Mouse (Mus musculus) lung, postnatal 4 days (tissue): ENCODE results near the gene Aebp2.
A peak's percentile ranks its signal among the peaks of the same experiment; 100 is the strongest.
"Not testable (repeated sequence)": the region's sequence is repeated elsewhere in the genome, so short reads cannot be mapped to it uniquely, and the experiment has no call there.

Experiments
- DNase-seq, 2 experiments: peaks; one replicate each; pipeline ENCODE4 v3.0.0; 2021

The Aebp2 gene

GRCm38 (mm10) chr6:140622391-140623225 lies at the start of gene Aebp2:
Gene Aebp2 (plus strand): TSS chr6:140622663.
- no peak for DNase-seq

DNA sequence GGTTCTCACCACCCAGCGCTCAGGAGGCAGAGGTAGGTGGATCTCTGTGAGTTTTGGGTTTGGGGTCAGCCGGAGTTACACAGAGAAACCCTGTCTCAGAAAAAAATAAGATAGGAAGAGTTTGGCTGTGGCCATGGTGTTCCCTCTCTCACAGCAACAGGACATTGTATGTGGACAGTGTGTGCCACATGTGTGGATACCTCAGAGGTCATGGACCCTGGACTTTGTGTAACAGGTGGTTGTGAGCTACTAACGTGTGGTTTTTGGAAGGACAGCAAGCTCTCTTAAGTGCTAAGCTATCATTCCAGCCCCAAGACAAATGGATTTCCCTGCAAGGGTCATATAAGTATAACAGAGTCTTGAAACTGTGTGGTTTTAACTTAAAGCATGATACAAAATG lies 47.5 kb upstream of the Aebp2 start:
- no peak for DNase-seq

DNA sequence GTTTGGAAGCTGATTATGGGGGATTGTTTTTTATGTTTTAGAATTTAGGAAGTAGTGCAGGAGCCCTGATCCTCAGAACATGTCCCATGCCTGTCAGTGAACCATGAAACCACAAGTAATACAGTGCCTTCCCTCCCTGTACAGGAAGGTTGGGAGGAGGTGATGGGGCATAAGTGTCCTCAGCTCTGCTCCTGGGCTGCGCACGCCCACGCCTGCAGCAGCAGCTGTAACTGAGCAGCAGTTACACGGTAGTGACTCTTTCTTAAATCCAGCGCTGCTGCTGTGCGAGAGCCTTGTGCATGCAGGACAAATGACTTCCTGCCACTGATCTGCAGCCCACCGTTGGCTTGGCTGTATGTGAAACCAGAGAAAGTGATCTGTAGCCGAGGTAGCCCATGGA lies 46.3 kb upstream of the Aebp2 start:
- DNase-seq, result no peak

- DNase-seq, result peak; percentile 32 to 54
These were observed 45.3 kb upstream of the Aebp2 start for GRCm38 (mm10) chr6:140576961-140577821.

GRCm38 (mm10) chr6:140577822-140578170 lies 44.7 kb upstream of the Aebp2 start:
- DNase-seq, result no peak

- DNase-seq, result not testable (repeated sequence)
These were observed 43.5 kb upstream of the Aebp2 start for GRCm38 (mm10) chr6:140578985-140579384.

GRCm38 (mm10) chr6:140580170-140580569 lies 42.3 kb upstream of the Aebp2 start:
- no peak for DNase-seq

DNA sequence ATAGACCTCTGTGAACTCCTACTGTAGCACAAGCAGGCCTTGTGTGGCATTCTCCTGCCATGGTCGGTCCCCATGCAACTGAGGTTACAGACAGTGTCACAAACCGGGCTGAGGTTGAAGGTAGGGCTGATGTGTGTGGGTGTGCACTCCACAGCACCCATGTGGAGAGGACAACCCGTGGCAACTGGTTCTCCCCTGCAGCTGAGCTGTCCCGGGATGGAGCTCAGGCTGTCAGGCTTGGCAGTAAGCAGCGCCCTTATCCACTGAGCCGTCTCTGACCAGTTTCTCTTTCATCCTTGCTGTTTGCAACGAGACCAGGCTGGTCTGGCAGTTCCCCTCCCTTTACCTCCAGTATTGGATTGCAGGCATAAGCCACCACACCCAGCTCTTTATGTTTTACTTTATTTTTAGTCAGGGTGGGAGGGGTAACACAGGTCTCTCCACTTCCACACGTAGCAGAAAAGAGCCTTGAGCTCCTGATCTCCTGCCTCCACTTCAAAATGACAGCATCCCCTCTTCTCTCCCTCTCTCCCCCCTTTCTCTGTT lies 35.7 kb upstream of the Aebp2 start:
- DNase-seq, result no peak

DNA sequence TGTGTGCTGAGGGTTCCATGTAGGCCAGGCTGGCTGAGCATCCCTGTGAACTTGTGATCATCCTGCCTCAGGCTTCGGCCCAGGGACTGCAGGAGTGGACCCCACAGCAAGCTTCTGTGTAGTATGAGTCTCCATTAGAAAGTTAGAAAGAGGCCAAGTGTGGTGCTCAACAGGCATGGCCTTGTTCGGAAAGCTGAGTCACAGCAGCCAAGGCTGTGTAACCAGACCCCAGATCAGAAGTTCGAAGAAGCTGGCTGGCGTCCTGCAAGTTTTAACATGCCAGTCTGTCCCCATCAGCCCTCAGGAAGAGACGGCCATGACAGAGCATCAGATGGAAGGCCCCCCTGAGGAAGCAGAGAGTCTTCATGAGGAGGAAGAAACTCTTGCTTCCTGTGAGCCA lies 31.1 kb upstream of the Aebp2 start:
- DNase-seq, result no peak

DNA sequence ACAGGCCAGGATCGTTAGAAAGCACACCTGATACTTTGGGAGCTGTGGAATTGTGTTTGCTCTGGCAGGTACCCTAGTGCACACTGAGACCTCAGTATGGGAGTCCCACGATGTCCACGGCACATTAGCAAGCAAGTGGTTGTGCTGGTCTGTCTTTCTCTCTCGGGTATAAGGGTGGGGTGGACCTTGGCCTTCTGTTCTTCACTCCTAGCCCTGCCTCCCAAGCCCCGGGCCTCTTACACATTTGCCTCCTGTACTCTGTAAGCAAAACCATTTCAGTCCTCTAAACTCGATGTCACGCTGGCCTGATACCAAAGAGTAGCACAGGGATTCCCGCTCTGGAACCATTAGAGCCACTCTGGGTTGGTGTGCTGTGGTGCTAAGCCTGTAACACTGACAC lies 29.8 kb upstream of the Aebp2 start:
- no peak for DNase-seq

DNA sequence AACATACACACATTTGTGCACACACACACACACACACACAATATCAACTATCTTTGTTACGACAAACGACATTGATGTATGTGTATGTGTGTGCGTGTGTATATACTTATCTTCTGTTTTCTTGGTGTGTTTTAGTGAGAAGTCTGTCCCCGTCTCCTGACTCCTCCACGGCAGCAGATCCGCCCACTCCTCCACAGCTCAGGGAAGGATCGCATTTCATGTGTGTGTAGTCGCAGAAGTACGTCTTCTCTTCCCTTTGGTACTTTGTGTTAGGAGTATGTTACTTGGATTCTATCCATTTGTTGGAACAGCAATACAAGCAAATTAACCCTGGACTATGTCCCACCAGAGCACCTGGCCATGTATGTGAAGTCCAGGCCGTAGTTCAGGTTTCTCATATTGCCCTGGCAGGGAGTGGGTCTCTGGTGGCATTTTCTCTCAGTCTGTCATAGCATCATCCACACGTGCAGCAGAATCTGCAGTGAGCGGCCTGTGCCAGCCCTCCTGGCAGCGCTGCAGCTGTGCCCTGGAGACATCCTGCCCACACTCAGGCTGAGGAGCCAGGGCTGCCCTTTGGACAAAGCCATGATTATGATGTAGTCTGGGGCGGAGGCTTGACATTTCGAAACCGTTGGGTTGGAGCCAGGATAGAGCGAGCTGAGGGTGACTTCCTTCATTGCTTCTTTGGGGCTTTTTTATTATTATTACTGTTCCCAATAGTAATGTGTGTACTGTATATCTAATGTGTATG lies 28.9 kb upstream of the Aebp2 start:
- peak; percentile 61 to 71 for DNase-seq

DNA sequence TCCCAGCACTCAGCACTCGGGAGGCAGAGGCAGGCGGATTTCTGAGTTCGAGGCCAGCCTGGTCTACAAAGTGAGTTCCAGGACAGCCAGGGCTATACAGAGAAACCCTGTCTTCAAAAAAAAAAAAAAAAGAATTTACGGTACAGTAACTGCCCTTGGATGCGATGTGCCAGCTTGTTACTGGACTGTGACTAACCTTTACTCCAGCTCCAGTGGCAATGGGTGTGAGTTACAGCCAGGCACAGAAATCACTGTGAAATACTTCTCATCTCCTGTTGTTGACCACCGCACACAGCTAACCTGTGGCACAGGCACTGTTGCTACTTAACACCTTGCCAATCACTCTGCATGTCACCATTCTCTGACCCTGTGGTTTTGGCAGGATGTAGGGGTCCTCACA lies 26.9 kb upstream of the Aebp2 start:
- not testable (repeated sequence) for DNase-seq

DNA sequence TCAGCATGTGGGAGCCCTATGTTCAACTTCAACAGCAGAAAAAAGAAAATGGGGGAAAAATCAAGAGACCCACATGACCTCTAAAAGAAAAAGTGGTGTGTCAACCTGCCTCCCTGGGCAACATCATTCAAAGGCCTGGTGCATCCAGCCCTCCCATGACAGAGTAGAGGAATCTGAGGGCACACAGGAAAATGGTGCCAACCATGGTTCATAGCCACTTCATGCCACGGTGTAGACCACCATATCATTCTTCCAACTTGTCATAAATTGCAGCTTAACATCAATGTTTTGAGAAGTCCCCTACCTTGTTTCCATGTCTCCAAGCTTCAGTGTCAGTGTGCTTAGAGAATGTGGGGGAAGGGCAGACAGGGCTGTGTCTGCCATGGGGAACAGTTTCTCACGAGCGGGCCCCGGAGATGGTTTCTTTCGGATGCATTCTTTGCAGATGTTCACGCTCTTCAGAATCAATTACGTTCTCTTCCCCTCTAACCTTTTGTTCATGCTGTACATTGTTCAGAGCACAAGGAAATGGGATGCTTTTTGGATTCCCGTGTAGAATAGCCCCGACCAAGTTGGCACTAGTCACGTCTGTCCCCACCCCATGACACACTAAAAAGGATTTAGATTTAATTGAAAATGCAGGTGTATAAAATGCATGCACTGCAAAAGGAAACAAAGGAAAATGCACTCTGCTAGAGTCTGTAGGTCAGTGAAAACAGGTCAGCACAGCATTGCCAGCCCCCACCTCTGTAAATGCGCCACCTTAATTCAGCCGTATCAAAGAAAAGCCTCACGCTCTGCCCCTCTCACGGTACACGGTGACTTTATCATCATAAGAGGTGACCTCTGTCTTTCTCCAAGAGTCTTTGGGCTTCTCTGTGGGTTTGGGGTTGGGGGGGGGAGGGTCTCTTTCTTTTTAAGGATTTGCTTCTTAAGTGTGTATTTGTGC lies 24.8 kb upstream of the Aebp2 start:
- DNase-seq, result no peak

DNA sequence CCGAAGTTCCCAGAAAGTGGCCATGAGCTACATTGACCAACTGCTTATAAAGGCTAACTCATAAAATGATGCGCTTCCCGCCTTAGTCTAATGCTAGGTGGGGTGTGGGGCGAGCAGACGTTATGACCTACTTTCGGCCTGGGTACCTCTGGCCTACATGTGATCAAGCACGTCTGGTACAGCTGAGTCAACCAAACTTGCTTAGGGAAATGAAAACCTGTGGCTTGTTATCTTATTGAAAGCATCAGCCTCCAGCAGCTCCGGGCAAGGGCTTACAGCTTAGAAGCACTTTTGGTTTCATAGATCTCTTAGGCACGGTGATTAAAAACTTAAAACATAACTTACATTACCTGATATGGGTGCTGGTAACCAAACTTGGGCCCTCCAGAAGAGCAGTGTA lies 23.9 kb upstream of the Aebp2 start:
- DNase-seq, result no peak

DNA sequence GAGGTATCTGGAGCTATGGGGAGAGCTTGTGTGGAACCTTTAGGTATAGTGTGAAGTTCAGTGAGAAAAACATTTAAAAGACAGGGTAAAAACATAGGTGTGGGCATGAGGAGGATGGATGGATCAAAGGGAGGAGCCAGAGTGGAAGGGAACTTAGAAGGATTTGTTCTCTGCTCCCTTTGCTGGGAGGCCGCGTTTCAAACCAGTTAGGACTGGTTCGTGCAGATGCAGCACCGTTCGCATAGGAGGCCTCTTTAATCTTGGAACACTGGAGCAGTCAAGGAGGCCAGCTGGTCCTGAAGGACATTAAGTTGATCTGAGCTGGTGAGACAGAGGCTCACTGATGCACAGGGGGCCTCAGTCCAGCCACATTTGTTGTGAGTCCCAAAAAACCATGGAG lies 23.1 kb upstream of the Aebp2 start:
- DNase-seq, result no peak

- DNase-seq, result not testable (repeated sequence)
These were observed 21.8 kb upstream of the Aebp2 start for GRCm38 (mm10) chr6:140600671-140601070.

DNA sequence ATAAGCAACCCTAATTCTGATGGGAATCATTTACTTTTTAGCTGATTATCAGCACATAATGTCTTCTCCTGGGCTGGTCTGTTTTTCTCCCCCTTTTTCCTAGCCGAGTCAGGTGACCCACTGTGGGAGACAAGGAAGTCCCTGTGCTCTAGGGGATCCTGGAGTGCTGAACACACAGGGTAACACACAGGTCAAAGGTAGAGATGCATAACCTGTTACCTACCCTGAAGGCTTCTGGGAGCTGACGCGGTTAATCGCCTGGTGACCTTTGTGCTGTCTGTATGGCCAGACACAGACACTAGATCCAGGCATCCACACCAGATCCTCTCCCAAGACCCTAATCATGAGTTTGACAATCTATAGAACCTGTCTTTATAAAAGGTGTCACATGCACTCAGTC lies 21.3 kb upstream of the Aebp2 start:
- DNase-seq, result no peak

DNA sequence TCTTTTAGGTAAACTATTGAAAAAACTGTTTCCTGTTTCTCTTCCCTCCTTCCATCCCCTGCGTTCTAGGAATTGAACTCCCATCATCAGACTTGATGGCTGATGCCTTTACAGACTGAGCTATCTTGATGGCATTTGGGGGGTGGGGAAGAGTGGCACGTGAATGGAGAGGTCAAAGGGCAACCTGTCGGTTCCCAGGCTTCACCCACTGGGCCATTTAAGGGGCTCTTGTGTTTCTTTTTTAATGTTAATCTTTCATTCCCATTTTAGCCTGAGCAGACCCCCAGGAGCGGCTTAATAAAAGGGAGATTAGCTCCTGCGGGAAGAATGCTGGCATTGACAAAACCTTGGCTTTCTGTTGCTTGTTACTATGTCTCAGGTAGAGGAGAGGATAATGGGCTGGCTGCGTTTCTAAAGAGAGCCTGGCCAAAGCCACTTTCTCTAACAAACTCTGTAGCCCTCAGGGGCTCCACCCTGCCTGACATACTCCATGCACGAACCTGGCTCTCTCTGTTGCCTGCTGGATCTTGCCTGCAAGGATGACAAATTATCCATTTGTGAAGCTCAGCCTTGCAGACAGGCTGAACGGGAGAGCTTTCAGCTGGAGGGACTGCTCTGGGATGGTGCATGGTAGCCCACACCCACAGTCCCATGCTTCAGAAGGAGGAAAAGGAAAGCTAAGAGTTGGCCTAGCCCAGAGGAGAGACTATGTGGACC lies 19.1 kb upstream of the Aebp2 start:
- no peak for DNase-seq

DNA sequence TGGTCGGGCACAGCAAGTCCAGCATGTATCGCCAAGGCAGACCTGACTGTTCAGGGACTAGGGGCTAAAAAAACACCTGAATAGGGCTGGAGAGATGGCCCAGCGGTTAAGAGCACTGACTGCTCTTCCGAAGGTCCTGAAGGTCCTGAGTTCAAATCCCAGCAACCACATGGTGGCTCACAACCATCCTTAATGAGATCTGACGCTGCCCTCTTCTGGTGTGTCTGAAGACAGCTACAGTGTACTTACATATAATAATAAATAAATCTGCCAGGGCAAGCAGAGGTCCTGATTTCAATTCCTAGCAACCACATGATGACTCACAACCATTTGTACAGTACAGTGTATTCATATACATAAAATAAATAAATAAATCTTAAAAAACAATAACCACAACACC lies 17.3 kb upstream of the Aebp2 start:
- DNase-seq, result not testable (repeated sequence)

DNA sequence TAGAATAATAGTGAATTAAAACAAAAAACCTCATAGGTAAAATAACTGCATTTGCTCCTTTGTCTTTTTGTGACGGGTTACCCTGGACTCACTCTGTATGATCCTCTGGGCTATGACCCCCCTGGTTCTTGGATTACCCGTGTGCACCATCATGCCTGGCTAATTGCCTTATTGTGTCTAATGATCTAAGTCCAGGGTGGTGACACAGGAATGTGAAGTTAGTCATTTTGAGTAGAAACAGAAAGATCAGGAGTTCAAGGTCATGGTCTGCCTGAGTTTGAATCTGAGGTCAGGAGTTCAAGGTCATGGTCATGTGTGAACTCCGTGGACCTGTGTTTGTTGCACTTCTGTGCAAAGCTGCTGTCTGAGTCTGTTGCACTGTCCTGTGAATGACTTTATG lies 16.7 kb upstream of the Aebp2 start:
- DNase-seq, result no peak

DNA sequence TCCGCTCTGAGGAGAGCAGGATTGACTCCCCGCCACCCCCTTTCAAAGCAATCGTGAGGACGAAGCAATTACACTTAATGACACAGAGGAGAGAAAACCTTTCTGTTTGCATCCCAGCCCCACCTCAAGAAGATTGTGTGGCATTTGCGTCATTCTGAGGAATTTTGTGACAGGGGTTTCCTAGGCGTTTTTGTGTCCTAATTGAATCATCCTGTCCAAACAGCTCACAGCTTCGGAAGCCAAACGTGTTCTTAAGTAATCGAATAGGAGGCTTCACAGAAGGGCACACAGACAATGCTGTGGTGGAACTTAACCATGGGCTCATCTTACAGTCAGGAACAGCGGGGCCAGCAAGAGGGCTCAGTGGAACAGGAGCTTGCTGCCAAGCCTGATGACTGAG lies 15.9 kb upstream of the Aebp2 start:
- no peak for DNase-seq
